In genomic region chr11:5258036-5258435, GRCm38 (mm10) we compare ENCODE assay signal across 15 mouse cellular contexts.
"Had no signal": no experiment of that assay in that cellular context is flagged by ENCODE, and none has a peak within 500 bp of the region (broad histone marks: within the 10 kb centered on the region; RNA-seq: fewer than 3 reads in every experiment).

No protein-coding gene starts in this region.

- H3K27ac ChIP-seq: midbrain, embryonic 10.5 days; midbrain, embryonic 12.5 days; neural tube, embryonic 13.5 days; neural tube, embryonic 15.5 days had no signal

- H3K27me3 ChIP-seq: neural tube, embryonic 13.5 days had no signal

- H3K9ac ChIP-seq: lung, embryonic 14.5 days; midbrain, embryonic 12.5 days; neural tube, embryonic 13.5 days; neural tube, embryonic 15.5 days had no signal

- H3K36me3 ChIP-seq: midbrain, embryonic 10.5 days; midbrain, embryonic 12.5 days; neural tube, embryonic 13.5 days; neural tube, embryonic 15.5 days had no signal

- ATAC-seq: midbrain, embryonic 16.5 days had no signal

- H3K4me2 ChIP-seq: lung, embryonic 14.5 days; midbrain, embryonic 12.5 days; neural tube, embryonic 13.5 days; neural tube, embryonic 15.5 days had no signal

- DNase-seq: lung, adult 18-20 months; lung, embryonic 14.5 days; lung, postnatal 10 days; midbrain, embryonic 14.5 days; retina, postnatal 1 day; right cerebral cortex, adult 18-20 months; right cerebral cortex, postnatal 25 days; right cerebral cortex, postnatal 4 days; spleen, adult 18-20 months had no signal

- H3K4me3 ChIP-seq: midbrain, embryonic 10.5 days; midbrain, embryonic 12.5 days; myocyte; neural tube, embryonic 13.5 days; neural tube, embryonic 15.5 days had no signal

- H3K9me3 ChIP-seq: midbrain, embryonic 10.5 days; midbrain, embryonic 12.5 days; neural tube, embryonic 13.5 days; neural tube, embryonic 15.5 days had no signal
